Mouse (Mus musculus): ENCODE data around the gene Epc2.

The Epc2 gene

GRCm38 (mm10) chr2:49572111-49572642 lies 120.9 kb downstream of the Epc2 start:
- DNase-seq = peak; percentile 87

GRCm38 (mm10) chr2:49572684-49573083 lies 121.4 kb downstream of the Epc2 start:
- no peak for DNase-seq

- DNase-seq = no peak
Measured at GRCm38 (mm10) chr2:49573282-49573681, 122.0 kb downstream of the Epc2 start.

GRCm38 (mm10) chr2:49580585-49580984 lies 129.3 kb downstream of the Epc2 start:
- DNase-seq = peak; percentile 27

GRCm38 (mm10) chr2:49582546-49582945 lies 131.3 kb downstream of the Epc2 start:
- no peak for DNase-seq

- DNase-seq = no peak
Measured at GRCm38 (mm10) chr2:49583311-49583710, 132.0 kb downstream of the Epc2 start.

GRCm38 (mm10) chr2:49590450-49590849 lies 139.2 kb downstream of the Epc2 start:
- DNase-seq = no peak

- no peak for DNase-seq
Measured at GRCm38 (mm10) chr2:49592926-49593325, 141.6 kb downstream of the Epc2 start.

GRCm38 (mm10) chr2:49594886-49595285 lies 143.6 kb downstream of the Epc2 start:
- DNase-seq = no peak

- no peak for DNase-seq
Measured at GRCm38 (mm10) chr2:49596318-49596717, 145.0 kb downstream of the Epc2 start.

- no peak for DNase-seq
Measured at GRCm38 (mm10) chr2:49600021-49600681, 148.9 kb downstream of the Epc2 start.
